Mouse (Mus musculus): Measurements from ENCODE around the gene Krt26. TPM values are rescaled to one million over a fixed set of nuclear protein-coding genes. Genes with fewer than 3 reads are reported as not detected.

Gene Krt26
- not detected for total RNA-seq (2022)

DNA sequence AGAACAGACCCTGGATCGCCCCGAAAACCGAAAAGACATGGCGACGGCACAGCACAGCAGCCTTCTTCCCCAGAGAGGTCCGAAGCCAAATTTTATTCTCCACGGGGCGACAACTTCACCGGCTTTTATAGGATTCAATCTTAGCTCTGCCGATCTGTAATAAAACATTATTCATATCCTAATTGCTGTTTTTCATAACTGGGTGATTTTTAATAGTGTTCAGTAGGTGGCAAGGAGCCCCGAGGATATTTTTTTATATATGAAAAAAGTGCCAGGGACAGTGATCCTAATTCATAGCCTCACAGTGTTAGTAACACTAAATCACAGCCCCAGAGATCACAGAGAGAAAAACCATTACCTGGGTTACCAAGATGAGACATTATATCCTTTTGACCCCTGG, at the start of gene Krt26:
Krt26 (minus strand) TSS at position 101 of the 400 bp plus-strand sequence.
- DNase-seq (ENCODE audit: low spot score in 2 of 2), result no peak

DNA sequence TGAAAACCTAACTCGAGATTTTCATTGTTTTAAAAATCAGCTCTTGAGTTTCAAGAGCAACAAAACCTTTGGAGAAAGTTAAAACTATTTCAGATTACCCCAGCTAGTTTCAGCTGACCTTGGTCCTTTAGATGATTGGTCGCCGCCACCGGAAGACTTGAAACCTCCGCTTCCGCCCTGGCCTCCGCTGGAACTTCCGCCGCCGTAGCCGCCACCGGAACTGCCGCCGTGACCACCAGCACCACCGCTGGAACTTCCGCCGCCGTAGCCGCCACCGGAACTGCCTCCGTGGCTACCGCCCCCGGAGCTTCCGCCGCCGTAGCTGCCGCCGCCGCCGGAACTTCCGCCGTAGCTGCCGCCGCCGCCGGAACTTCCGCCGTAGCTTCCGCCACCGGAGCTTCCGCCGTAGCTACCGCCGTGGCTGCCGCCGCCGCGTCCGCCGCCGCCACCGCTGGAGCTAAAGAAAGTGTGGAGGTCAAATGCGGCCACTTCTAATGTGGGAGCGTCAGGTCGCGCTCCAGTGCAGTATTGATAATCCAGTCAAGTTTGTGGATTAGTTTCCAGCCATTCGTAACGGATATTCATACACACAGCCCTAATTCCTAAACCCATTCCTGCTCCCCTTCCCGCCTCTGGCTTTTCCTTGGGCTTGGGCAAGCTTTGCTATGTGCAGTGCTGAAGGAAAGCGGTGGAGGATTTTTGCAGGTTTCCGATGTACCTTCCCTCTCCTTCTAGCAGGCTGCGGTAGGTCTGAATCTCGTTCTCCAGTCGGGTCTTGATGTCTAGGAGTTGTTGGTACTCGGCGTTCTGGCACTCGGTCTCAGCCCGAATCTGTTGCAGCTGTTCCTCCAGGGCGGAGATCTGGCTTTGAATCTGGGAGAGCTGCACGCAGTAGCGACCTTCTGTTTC, 48.3 kb upstream of the Krt26 start:
- DNase-seq (ENCODE audit: low spot score in 2 of 2), result peak; percentile 80 to 88

DNA sequence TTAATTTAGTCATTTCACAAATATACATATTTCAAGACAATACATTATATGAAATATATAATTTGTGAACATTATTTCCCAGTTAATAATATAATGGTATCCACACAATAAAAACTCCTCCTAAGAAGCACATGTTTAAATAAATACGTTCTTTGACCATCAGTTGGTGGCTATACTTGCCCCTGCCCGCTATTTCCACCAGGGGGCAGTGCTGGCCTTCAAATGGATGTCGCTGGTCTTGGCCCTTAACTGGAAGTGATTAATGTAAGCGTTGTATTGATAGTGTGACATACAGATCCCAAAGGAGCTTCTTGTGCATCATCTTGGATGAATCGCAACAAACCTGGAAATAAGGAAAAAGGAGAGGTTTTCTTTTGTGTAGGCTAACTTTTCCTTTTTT, 41.8 kb upstream of the Krt26 start:
- peak; percentile 43 to 82 for DNase-seq (ENCODE audit: low spot score in 2 of 2)

DNA sequence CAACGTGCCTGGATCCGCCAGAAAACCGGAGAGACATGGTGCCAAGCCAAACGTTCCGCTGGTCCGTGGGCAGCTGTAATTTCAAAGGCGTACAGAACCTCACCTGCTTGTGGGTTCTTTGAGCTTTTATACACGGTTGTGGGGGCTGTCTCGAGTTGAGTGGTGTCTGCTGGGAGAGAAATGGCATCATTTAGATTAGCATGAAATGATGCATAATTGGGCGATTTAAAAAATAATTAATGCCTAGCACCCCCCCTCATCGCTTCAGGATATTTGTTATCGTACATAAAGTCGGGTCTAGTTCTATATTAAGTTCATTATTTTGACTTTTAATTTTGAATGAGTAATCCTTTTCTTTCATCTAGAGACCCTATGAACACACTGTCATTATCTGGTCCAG, 37.0 kb upstream of the Krt26 start, which contains the start of gene Krt28:
Krt28 (minus strand) TSS at position 101 of the 400 bp plus-strand sequence.
- DNase-seq (ENCODE audit: low spot score in 2 of 2), result no peak

DNA sequence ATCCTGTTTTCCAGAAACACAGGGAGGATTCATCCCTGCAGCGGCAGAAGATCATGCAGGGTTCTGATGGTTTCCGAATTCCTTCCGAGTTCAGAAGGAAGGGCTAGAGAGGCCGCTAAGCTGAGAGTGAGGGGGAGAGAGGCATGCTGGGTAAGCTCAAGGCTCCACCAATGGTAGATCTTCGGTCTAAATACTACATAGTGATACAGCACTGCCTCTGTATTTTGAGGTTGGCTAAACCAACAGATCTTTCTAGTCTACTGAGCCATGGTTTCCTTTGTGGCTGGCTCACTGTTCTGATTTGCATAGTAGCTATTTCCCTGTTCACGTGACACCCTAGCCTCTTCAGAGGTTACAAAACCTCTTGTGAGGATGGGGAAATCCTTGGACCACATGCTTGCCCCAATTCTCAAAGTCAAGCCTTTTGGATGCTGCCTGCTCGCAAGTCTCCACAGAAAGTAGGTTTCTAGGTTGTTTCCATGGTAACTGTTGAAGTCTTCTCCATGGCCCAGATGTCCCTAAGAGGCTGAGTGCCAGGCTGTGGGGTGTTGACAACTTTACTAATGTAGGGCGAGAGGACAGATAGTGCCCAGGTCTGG, 32.2 kb upstream of the Krt26 start:
- peak; percentile 48 to 58 for DNase-seq (ENCODE audit: low spot score in 2 of 2)

DNA sequence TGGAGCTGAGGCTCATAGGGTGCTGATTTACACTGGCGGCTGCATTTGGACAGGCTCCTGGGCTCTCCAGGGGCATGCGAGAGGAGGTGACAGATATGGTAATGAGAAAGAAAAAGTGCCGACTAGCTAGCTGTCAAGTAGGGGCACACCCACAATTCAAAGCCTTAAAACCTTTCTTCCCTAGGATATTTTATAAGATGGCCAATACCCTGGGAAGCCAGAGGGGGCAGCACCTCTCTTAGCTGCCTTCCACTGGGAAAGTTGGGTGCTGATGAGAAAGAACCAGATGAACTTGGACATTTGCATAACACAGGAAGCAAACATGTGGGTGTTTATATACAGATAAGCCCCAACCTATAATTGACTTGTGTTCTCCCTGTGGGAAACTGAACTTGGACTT, 31.5 kb upstream of the Krt26 start:
- DNase-seq (ENCODE audit: low spot score in 2 of 2), result no peak

DNA sequence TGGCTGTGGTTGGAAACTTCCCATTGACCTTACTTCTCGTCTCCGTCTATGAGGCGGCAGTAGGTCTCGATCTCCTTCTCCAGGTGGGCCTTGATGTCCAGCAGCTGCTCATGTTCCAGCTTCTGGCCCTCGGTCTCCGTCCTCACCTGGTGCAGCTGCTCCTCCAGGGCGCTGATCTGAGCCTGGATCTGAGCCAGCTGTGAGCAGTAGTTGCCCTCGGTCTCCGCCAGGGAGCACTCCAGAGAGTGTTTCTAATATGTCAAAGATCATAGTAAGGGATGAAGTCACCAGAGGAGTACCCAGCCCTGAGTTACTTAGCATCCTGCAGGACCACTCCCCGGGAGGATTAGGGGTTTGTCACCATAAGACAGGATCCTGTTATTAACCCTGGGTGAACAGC, 29.0 kb upstream of the Krt26 start:
- no peak for DNase-seq (ENCODE audit: low spot score in 2 of 2)

DNA sequence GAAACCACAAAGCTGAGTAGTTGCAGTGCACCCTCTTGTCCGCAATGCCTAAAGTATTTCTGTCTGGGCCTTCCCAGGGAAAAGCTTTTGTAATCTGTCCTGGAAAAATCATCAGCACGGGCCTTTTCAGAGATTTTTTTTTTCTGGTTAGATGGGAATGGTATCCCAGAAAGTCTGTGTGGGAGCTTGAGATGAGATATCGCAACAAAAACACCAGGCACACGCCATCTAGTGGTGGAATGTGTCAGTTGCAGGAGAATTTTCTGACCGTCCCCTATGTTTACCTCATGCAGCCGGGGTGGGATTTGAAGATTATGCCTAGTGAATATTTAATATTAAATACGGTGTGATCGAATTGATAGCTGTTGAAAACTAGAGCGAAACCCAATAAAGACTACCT, 26.6 kb upstream of the Krt26 start:
- DNase-seq (ENCODE audit: low spot score in 2 of 2), result peak in 1 of 2 experiments; percentile 47

DNA sequence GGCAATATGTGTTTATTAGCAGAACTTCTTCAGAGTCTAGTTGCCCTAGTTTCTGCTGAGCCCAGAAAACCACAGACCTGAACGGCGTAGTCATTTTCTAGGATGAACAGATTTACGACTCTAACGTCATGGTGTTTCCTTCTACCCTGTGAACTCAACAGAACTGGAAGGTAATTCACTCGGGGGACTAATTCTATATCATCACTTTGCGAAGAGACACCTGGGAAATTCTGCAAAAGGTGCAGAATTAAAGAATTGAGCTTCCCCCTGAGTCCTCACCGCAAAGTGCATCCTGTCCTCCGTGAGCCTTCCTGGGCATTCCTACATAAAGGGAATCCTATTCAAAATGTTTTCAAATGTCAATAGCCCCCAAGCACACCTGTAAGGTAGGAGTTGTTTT, 23.7 kb upstream of the Krt26 start:
- no peak for DNase-seq (ENCODE audit: low spot score in 2 of 2)

DNA sequence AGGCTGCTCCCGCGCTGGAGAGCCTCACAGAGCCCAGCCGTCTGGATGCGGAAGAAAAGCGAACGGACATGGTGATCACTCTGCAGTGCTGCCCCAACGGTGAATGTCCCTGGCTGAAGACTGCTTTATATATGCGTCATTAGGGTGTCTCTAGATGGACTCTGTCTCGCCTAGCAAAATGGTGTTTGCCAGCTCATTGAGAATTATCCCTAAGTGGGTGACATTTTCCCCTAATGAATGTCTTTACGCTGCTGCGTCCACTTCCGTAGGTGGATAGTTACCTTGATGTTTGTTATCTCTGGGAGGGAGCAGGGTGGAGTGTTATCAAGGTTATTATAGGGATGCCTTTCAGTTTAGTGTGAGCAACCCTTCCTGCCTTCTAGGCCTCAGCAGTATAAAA, 13.2 kb upstream of the Krt26 start, which contains the start of gene Krt27:
Krt27 (minus strand) TSS at position 101 of the 400 bp plus-strand sequence.
- no peak for DNase-seq (ENCODE audit: low spot score in 2 of 2)

DNA sequence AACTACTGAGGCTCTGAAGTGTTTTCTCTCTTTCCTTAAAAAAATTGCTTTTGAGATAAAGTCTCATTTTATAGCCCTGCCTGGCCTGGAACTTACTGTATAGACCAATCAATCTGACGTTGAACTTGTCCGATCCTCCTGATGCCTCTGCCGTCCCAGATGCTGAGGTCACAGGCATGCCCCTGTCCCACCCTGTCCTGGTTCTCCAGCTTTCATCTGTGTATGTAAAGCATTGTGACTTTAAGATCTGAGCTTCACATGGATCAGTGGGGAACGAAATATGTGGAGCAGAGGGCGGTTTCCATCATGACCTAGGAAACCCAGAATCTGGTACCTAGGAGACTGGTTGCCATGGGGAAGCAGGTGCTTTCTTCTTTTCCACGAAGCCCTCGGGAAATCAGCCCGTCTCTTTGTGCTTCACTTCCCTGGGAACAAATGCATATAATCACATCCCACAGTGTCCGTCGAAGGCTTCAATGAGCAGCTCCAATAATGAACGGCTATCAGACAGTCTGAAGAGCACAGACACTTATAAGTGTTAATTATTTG, 1.6 kb upstream of the Krt26 start:
- DNase-seq (ENCODE audit: low spot score in 2 of 2), result no peak

DNA sequence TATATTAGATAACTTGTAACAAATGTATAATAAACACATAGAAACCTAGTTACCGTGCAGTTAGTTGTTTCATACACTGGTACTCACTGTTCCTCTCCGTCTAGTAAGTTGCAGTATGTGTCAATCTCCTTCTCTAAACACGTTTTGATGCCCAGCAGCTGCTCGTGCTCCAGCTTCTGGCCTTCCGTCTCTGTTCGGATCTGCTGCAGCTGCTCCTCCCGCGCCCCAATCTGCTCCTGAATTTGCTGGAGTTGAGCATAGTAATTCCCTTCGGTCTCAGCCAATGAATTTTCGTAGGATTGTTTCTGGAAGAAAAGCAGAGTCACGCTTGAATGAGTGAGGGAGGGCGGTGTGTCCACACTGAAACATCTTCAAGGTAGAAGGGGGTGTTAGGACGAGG, 4.3 kb downstream of the Krt26 start:
- peak; percentile 77 to 78 for DNase-seq (ENCODE audit: low spot score in 2 of 2)

DNA sequence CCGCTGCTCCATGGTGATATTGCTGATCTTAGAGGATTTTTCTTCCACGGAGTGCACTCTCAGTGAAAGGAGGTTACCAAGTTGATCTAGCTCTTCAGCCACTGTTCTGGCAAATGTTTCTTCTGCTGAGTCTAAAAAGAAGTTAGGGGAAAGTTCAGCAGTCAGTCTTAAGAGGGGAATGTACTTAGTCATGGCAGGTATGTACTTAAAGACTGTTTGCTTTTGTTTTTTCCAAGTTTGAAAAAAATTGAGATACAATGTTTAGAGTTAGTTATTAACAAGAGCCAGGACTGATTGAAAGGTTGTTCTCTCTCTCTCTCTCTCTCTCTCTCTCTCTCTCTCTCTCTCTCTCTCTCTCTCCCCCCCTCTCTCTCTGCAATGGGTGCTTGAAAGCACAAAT, 8.1 kb downstream of the Krt26 start:
- no peak for DNase-seq (ENCODE audit: low spot score in 2 of 2)

DNA sequence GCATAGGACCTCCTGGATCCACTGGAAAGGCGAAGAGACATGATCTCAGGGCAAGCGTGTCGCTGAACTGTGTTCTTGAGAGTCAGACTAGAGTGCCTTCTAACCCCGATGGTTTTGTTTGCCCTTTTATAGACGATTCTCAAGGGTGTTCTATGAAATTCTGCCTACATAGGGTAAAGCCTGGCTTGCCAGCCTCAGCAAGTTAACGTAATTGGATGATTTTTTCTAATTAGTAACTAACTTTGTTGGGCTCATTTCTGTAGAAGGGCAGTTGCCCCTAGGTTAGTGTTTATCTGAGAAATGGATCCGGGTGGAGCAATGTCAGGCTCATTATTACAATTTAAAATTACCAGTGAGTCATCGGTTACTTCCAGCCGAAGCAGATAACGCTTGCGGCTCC, 14.9 kb downstream of the Krt26 start, which contains the start of gene Krt25:
Krt25 (minus strand) TSS at position 101 of the 400 bp plus-strand sequence.
- DNase-seq (ENCODE audit: low spot score in 2 of 2), result no peak

DNA sequence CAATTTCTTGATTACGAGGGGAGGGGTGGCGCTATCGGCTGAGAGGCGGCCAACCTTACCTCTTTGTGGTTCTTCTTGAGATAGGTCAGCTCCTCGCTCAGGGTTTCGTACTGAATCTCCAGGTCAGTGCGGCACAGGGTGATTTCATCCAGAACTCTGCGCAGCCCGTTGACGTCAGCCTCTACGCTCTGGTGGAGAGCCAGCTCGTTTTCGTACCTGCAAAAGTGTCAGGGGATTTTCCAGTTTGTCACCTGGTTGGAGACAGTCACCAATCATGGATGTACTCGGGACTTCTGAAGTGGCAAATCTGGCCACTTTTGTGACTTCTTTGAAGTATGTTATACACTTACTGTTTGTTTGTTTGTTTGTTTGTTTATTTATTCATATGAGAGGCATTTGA, 16.7 kb downstream of the Krt26 start:
- DNase-seq (ENCODE audit: low spot score in 2 of 2), result no peak

DNA sequence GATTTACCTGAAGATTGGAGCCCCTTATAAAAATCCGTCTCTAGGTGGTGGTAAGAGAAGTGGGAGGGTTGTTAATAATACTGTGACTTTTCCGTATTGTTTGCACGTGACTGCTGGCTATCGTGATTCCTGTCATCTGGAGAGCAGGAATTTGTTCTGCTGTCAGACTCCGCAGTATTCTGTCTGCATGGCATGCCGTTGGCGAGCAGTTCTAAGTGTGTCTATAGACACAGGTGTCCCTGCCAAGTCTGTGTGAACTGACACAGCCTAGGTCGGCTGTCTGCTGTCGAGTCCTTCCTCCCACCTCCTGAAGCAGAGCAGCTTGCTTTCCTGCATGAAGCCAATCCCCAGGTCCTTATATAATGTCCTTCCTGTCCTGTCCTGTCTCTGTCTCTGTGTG, 18.6 kb downstream of the Krt26 start:
- DNase-seq (ENCODE audit: low spot score in 2 of 2), result no peak

DNA sequence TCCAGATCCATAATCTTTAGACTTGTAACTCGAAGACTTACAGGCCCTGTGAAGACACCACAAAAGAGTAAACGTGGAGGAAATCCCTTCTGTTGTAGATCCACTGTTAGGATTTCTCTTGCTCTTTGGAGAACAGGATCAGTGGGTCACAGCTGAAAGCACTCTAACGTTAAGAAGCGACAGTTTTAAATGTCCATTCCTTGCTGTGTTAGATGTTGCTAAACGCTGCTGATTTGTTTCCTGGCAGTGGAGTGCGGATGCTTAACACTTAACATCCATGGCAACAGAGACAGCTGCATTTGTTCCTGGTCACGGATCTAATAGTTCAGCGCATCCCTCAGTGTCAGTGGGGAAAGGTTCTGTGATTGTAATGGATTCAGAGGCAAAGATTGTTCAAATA, 21.2 kb downstream of the Krt26 start:
- DNase-seq (ENCODE audit: low spot score in 2 of 2), result no peak

DNA sequence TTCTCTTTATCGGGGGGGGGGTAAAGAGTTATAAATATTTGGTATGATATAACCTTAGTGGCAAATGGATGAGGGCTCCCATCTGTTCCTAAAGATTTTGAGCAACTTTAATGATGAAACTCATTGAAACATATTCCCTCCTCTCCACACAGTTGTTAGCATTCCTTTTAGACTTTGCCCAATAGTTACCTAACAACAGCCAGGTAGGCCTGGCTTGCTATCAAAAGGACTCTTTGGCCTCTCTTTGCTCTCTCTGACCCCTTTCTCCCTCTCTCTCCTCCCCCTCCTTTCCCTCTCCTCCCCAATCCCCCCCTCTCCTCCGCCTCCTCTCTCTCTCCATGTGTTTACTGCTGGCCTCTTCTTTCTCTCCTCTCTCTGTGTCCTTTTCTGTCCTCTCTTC, 23.2 kb downstream of the Krt26 start:
- no peak for DNase-seq (ENCODE audit: low spot score in 2 of 2)

DNA sequence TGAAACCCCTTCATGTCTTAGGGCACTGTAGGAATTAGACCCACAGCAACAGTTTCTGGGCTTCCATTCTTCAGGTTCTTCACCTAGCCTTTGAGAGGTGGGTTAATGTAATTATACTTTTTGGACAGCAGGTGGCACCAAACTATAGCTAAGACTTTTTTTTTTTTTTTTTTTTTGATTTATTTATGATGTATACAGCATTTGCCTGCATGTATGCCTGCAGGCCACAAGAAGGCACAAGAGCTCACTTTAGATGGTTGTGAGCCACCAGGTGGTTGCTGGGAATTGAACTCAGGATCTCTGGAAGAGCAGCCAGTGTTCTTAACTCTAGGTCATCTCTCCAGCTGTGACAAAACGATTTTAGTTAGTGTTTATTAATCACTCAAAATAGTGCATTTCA, 26.9 kb downstream of the Krt26 start:
- DNase-seq (ENCODE audit: low spot score in 2 of 2), result no peak

DNA sequence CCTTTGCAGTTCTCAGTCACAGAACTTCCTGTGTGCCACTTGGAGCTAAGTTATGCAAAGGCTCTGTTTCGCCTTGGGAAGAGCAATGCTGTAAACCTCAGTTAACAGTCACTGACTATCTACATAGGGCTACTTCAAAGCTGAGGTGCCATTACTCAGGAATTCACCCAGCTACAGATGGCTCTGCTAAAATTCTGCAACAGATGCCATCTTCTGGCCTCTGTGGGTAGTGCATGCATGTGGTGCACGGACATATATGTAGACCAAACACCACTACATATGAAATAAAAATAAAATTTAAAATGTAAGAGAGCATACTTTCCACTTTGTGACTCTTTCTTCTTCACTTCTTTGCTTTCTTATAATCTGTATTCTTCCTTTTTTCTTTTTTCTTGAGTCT, 30.2 kb downstream of the Krt26 start:
- peak; percentile 26 to 72 for DNase-seq (ENCODE audit: low spot score in 2 of 2)

DNA sequence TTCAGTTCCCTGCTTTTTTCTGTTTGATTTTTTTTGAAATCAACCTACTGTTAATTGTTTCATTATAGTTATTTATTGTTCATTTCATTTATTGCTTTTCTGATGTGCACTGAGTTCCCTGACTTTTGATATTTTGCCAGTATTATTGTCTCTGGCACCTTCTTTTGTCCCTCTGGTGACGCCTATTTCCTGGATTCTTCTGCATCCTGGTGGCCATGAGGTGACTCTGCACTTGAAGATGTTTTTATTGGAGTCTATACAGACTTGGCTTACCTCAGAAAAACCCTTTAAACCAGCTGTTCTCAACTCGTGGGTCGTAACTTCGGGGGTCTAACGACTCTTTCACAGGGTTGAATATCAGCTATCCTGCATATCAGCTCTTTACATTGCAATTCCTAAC, 42.7 kb downstream of the Krt26 start:
- DNase-seq (ENCODE audit: low spot score in 2 of 2), result no peak

DNA sequence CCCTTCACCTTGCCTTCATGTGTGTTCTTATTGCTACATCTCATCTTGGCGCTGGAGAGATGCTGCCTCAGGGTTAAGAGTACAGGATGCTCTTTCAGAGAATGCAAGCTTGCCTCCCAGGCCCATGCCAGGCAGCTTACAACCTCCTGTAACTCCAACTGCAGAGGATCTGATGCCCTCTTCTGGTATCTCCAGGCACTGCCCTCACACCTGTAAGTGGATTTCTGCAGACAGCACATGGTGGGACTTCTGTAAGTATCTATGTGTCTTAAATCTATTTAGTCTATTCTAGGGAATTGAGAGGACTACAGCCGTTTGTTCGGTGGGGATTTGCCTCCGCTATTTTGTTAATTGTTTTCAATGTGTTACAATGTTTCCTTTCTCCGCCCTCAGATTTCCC, 44.9 kb downstream of the Krt26 start:
- DNase-seq (ENCODE audit: low spot score in 2 of 2), result peak in 1 of 2 experiments; percentile 10
